Mouse (Mus musculus) heart, adult 11 months (tissue): Measurements from ENCODE around the gene Ankzf1.

Source experiments
- DNase-seq: peaks from one replicate; pipeline ENCODE4 v3.0.0; 2022

Ankzf1 gene

DNA sequence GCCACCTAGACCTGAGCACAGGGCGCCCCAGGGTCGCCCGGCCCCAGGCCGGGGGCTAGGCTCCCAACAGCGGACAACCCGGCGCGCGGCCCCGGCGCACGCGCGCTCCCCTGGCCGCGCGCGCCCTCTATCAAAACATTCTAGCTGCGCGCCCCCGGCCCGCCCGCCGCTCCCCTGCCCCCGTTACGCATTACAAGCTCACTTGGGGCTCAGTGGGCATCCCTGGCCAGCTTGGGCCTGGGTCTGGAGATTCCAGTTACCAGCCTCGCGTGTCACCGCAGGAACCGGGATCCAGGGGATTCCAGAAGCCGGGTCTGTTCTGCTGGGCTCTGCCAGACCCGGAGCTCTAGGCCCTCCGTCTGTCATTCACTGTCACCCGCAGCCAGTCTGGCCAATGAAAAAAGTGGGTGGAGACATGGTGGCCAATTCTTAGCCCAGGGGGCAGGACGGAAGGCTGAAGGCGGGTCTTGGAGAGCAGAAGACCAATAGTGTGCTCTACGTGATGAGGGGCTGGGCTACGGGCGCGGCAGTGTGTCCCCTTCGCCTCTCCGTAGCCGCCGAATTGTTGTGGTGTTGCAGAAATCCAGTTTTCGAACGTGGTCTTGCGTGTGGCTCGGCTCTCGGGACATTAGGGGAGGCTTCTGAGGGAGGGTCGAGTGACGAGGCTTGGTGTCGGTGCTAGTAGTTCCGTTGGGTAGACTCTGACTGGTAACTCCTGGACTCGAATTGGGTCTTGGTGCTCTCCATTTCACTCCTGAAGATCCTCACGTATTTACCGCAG, at the start of gene Ankzf1, which contains the start of gene Atg9a:
Ankzf1 (plus strand) TSS at position 530 of the 781 bp plus-strand sequence.
Atg9a (minus strand) TSS at position 575 of the 781 bp plus-strand sequence.
- peak; percentile 100 for DNase-seq

- DNase-seq: peak; percentile 100
These were observed 49.4 kb upstream of the Ankzf1 start, which contains the start of the genes Cnppd1 and Retreg2 for GRCm38 (mm10) chr1:75142301-75143261. TSS of gene Cnppd1 (minus strand) at chr1:75142711. TSS of gene Retreg2 (plus strand) at chr1:75142778.

- DNase-seq: no peak
These were observed 46.4 kb upstream of the Ankzf1 start for GRCm38 (mm10) chr1:75145589-75145988.

- no peak for DNase-seq
These were observed 44.4 kb upstream of the Ankzf1 start for GRCm38 (mm10) chr1:75147411-75148135.

- no peak for DNase-seq
These were observed 43.2 kb upstream of the Ankzf1 start for GRCm38 (mm10) chr1:75148727-75149126.

DNA sequence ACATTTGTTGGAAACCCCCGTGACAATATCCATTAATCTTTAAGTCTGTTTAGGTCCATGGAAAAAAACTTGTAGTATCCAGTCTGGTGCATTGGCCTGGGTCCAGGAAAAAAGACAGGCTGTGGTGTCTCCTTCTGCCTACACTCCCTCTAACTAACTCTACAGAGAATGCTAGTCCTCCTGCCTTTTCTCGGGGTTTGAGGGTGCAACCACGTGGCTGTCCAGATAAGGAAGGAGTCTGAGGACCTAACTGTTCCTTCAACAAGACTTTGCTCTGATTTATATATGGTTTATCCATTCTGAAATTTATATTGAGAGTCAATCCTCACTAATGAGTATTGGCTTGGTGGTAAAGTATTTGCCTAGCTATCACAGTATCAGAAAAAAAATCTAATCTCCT, 36.1 kb upstream of the Ankzf1 start:
- no peak for DNase-seq

GRCm38 (mm10) chr1:75158990-75159389, 33.0 kb upstream of the Ankzf1 start:
- no peak for DNase-seq

GRCm38 (mm10) chr1:75159540-75160255, 32.3 kb upstream of the Ankzf1 start:
- DNase-seq: no peak

DNA sequence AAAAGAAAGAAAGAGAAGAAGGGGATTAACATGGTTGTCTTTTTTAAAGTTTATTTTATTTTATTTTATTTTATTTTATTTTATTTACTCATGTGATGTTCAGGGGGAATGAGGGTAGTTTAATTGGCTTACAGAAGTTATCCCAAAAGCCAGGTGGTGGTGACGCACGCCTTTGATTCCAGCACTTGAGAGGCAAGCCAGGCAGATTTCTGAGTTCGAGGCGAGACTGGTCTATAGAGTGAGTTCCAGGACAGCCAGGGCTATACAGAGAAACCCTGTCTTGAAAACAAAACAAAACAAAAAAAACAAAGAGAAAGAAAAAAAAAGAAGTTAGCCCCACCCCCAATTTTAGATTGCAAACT, 31.7 kb upstream of the Ankzf1 start:
- DNase-seq: no peak

GRCm38 (mm10) chr1:75168093-75168471, 23.9 kb upstream of the Ankzf1 start:
- DNase-seq: peak; percentile 90

DNA sequence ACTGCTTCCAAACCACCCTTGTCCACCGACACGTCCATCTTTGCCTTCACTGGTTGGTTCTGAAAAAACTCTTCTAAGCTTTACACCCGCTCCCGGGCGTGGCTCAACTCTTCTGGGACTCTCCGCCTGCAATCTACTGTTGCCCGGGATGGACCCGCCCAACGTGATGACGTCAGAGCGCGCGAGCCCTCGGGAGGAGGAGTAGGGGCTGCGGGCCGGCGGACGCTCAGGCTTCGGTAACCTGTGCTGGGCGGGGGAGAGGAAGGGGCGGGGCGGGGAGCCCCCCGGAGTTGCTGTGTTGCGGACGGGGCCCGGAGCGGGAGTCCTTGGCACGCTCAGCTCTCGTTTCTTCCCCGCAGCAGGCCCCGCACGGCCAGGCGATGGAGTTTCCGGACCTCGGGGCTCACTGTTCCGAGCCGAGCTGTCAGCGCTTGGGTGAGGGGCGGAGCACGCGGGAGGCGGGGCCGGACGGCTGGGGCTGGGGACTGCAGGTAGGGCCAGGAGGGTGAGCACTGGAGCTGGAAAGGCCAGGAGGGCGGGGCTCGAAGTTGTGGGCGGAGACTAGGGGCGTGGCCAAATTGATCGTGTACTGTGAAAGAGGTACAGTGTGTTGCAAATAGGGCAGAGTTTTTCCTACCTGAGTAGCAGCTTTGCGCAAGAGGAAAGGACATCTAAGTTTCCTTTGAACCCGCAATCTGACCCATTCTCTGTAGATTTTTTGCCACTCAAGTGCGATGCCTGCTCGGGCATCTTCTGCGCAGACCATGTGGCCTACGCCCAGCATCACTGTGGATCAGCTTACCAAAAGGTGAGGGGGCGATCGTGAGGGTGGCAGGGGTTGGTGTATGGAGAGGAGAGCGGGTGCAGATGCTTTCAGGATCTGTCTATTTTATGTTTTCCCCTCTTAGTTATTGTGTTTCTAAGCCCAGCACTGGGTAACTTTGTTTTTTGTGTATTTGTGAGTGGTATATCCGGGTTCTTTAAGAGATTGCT, 23.2 kb upstream of the Ankzf1 start, which contains the start of gene Zfand2b:
Zfand2b (plus strand) TSS at position 175 of the 993 bp plus-strand sequence.
- peak; percentile 100 for DNase-seq

DNA sequence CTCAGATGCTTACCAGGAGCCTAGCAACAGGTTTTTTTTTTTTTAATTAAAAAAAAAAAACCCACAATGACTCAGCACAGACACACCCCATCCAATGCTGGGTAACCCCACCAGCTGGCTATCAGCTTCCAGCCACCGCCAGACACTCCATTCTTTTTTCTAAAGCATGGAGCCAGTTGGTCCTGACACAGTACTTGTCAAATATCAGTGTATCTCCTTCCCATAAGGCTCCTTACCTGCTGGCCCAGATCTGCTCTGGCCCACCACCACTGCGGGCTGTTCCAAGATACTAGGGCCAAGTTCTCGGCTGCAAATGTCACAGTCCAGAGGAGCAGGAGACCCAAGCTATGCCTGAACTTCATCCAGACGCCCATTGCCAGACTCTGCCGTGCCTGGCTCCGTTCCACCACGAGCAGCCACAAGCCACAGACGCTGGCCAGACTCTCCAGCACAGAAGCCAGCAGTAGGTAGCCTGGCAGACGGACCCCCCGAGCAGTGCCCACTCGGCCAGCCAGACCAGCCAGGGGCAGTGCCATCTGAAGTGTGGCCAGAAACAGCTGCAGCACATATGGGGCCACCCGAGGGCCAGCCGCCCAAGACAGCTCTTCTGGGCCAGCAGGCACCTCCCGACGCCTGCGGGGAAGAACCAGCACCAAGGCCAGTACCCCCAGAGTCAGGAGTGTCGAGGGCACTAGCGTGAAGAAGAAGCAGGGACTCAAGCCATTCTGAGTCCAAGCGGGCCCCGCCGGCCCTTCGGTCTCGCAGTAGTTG, 12.4 kb upstream of the Ankzf1 start:
- no peak for DNase-seq

- DNase-seq: peak; percentile 99
These were observed 11.8 kb upstream of the Ankzf1 start, which contains the start of gene Abcb6 for GRCm38 (mm10) chr1:75180105-75180590. TSS of gene Abcb6 (minus strand) at chr1:75180392.

GRCm38 (mm10) chr1:75180741-75181140, 11.2 kb upstream of the Ankzf1 start:
- no peak for DNase-seq

DNA sequence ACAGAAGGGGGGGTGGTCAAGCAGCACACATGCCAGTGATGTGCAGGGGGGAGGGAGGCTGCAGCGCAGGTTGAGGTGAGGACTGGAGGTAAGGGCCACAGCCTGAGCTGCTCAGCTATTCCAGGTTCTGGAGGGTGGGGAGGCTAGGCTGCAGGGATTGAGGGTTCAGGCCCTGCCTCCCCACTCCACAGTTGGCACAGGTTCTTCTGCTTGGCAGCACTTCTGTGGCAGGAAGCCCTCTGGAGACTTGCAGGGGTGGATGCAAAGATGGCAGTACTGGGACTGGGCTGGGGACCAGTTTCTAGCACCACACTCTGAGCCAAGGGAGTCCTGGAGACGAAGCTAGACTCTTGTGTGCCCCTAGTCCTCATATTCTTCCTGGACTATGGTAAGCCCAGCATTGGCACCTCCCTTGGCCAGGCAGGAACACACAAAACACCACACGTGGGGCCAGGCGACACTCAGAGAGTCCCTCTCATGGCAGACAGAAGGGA, 10.5 kb upstream of the Ankzf1 start:
- peak; percentile 90 for DNase-seq

DNA sequence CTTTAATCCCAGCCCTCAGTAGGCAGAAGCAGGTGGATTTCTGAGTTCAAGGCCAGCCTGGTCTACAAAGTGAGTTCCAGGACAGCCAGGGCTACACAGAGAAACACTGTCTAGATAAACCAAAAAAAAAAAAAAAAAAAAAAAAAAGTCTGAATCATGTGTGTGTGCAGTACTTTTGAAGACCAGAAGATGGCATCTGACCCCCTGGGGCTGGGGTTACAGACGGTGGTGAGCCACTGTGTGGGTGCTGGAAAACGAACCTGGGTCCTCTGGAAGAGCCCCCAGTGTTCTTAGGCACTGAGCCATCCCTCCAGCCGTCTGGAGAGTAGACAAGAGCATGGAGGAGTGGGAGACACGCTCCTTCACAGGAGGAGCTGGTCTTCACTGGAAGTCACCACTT, 9.8 kb upstream of the Ankzf1 start:
- no peak for DNase-seq

- no peak for DNase-seq
These were observed 6.5 kb upstream of the Ankzf1 start for GRCm38 (mm10) chr1:75185495-75185894.

DNA sequence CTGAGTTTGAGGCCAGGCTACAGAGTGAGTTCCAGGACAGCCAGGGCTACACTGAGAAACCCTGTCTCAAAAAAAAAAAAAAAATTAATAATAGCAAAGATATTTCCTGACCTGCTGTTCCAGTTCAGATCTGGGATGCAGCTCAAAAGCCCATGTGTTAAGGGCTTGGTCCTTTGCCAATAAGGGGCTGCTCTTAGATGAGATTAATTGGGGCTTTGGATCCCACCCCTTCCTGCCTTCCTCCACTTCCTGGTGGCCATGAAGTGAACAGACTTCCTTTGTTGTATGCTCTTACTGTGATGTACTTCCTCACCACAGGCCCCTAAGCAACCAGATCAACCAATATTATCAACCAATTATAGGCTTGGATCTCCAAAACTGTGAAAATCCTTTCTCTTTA, 4.8 kb upstream of the Ankzf1 start:
- no peak for DNase-seq

- no peak for DNase-seq
These were observed 4.0 kb upstream of the Ankzf1 start for GRCm38 (mm10) chr1:75187914-75188483.
